Mouse (Mus musculus) adrenal gland (tissue): ENCODE results near the gene Dhx16.

Experiments
- intact Hi-C: fragments of 180-260 bp; cut with DNase I; formaldehyde crosslinking; loops from one replicate; pipeline ENCODE4 v1.15.1; 2025

The Dhx16 gene

DNA sequence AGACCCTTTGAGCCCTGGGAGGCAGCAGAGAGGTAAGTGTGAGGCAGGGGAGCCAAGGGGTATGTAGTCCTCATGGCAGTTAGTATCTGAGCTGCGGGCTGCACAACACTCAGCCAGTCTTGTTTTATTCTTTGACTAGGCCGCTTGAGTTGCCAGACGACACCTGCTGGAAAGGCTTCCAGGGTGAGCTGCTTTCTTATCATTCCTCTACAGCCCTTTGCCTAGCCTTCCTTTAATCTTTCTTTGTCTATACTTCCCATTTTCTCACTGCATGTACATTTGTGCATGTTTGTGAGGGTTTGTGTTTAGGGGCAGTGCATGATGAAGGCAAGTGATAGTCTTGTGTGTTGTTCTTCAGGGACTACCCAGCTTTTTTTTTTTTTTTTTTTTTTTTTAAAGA is 28.6 kb upstream of the Dhx16 start:
- intact Hi-C loops, result no loop called here

DNA sequence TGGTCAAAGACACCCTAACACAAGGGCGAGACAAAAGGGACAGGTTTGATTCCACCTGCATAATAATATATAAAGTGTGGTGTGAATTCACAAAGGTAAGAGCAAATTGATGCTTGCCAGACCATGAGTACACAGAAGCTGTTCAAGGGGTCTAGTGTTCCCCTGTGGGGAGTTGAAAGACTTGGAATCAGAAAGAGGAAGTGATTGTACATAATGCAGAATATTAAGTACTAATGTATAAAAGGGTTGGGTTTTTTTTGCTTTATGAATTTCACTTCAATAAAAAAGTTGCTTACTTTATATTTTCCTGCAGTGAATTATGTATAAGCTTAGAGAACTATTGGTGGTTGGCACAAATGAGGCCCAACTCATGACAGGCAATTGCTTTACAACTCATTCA is 20.2 kb upstream of the Dhx16 start:
- intact Hi-C loops, result no loop called here

DNA sequence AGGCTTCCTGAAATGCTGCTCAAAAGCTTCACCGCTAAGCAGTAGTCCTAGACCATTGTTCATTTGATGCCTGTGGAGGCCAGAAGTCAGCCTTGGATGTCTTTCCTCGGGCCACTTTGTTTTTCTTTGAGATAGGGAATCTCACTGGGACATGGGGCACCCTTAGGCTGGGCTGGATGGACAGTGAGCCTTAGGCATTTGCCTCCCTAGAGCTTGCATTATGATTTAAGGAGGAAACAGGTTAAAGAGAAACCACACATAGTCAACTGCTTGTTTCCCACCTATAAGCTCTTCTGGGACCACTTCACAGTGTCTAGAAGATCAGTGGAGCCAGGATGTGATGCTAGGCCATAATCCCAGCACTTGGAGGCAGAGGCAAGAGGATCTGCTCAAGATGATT is 19.8 kb upstream of the Dhx16 start:
- intact Hi-C loops, result no loop called here

DNA sequence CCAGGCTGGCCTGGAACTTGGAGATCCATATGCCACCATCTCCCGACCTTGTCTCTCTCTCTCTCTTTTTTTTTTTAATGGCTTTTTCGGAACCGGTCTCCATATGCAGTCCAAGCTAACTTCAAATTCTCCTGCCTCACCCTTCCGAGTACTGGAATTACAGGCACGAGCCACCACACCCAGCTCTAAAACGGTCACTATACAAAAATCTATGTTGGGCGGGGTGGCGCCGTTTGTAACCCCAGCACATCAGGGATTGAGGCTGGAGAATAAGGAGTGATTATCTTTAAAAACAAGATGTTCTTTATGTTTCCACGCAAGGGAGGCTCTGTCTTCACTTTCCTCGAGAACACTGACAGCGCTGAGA is 18.8 kb upstream of the Dhx16 start:
- intact Hi-C loops, result no loop called here

DNA sequence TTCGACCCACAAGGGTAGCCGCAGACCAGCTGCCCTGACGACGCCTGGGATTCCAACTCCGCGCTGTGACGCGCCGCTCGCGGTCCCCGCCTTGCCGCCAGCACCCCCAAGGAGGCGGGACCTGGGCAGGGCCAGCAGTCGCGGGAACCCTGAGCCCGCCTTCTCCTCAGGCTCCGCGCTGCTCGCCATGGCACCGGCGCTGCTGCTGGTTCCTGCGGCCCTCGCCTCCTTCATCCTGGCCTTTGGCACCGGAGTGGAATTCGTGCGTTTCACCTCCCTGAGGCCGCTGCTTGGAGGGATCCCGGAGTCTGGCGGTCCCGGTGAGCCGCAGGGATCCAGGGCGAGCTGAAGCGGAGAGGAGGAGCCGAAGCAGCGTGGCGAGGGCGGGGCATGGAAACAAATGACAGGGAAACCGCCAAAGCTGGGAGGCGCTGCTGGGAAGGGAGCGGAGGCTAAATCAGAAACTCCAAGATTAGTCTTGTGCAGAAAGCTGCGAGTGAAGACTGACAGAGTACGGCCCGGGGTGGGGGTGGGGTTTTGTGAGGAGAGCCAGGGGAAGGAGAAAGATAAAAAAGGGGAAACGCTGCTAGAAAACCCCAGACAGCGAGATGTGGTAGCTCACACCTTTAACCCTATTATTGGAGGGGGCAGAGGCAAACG is 18.3 kb upstream of the Dhx16 start, which contains the start of gene Nrm:
Nrm (plus strand) TSS at position 121 of the 660 bp plus-strand sequence.
- intact Hi-C loops, result no loop called here

DNA sequence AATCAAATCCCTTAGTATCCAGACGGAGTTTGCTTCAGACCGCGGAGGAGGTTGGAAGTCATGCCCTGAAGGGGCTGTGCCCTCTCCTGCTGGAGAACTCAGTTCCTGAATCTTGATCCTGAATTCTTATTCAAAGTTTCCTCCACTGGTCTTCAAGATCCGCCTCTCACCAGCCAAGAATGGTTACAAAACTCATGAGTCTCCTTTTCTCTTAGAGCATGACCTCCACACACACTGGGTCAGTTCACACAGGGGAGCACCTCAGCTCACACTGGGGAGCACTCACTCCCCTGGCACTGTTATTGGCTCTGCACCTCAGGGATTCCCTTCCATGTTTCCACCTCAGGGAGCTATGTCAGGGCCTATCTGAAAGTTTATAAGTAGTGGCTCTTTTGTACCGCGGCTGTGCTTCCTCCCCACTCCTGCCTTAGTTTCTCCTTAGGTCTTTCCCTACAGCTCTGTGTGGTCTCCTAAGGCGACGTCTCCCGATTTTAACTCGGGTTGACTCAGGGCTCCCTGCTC is 14.7 kb upstream of the Dhx16 start:
- intact Hi-C loops, result no loop called here

DNA sequence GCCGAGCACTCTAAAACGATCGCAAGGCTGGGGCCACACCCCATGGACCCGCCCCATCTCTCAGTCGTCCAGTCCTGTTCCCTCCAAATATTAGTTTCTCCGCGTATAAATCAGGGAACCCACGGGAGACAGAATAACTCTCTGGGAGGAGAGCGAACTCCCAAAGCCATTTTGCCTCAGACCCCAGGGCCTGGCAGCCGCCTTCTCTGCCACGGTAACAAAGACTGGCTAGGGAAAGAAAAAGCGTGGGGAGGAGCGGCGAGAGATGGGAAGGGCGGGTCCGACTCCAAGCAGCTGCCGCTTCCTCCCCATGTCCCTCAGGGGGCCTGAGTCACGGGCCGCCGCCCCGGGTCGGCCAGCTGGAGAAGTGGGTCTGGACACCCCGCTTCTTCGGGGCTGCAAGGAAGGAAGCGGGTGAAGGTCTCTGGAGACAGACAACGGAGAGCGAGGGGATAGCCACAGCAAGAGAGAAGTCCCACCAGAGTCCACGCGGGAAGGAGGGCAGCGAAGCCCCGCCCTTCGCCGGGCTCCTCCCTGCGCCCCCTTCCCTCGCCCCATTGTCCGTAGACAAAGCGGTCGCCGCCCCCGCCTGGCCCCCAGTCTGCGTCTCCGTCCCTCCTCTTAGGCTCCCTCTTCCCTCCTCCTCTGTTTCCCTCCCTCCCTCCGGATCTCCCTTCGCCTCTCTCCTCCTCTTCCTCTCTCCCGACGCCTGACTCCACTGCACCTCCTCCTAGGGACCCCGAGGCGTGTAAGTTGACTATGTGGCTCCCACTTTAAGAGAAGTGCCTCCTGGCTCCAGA is 13.9 kb upstream of the Dhx16 start, which contains the start of gene Ppp1r18:
Ppp1r18 (plus strand) TSS at position 113 of the 800 bp plus-strand sequence.
- intact Hi-C loops, result no loop called here

DNA sequence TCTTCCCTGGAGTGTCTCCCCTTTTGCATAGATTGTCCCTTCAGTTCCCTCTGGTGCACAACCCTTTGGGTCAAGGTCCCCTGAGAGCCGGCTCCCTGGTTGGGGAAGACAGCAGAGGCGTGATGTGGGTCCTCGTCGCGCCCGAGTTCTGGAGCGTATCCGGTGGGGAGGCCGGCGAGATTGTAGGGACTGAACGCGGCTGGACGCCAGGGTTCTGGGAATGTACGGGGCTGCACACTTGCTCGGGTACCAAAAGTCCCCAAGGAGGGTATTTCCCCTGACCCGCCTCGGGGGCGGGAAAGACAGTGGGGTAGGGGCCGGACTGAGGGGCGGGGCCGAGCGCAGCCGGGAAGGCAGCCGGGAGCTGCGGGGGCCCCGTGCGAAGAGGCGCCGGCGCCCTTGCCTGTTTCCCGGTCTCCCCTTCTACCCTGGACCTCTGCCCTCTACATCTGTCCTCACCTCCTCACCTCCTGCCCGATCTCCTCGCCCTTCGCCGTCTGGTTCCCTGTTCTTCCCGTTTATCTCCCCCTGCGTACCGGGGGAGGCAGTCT is 13.3 kb upstream of the Dhx16 start:
- intact Hi-C loops, result no loop called here

DNA sequence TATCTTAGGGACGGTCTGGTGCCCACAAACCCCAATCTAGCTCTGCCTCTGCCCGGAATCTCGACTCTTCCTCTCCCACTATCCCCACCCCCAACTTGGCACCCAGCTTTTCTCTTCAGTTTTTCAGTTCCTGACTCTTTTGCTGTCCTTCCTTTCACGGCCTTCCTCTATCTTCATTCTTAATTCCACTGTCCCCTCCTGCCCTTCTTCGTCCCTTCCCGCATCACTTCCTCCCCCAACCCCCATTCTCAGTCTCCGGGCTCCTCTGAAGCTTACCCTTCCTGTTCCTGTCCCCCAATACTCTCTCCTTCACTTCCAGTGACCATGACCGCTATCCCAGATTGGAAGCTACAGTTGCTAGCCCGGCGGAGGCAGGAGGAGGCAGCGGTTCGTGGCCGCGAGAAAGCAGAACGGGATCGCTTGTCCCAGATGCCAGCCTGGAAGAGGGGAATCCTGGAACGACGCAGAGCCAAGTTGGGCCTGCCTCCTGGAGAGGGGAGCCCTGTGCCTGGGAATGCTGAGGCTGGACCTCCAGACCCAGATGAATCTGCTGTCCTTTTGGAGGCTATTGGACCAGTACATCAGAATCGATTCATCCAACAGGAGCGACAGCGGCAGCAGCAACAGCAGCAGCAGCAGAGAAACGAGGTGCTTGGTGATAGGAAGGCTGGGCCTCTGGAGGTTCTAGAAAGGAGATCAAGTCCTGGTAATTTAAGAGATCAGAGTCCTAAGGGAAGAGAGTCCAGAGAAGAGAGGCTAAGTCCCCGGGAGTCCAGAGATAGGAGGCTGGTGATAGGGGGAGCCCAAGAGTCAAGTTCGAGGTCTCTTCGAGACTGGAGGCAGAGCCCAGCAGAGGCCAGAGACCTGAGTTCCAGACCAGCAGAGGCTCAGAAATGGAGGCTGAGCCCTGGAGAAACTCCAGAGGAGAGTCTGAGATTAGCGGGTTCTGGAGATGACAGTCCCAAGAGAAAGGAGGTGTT is 12.4 kb upstream of the Dhx16 start:
- intact Hi-C loops, result no loop called here

DNA sequence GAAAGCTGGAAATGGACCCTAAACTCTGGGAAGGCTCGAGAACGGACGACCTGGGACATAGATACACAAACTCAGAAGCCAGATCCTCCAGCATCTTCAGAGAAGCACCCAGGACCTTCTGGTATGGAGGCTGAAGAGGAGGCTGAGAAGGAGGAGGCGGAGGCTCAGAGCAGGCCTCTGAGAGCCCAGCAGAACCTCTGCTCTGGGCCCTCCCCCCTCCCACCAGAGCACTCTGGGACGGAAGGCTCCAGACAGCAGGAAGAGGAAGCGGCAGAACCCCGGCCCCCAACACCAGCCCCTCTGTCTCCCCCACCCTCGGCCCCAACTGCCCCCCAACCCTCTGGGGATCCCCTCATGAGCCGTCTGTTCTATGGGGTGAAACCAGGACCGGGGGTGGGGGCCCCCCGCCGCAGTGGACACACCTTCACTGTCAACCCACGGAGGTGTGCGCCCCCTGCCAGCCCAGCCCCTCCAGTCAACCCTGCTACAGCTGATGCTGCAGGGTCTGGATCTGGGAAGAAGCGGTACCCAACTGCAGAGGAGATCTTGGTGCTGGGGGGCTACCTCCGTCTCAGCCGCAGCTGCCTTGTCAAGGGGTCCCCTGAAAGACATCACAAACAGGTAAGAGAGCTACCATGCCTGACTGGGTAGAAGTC is 11.3 kb upstream of the Dhx16 start:
- intact Hi-C loops, result no loop called here

DNA sequence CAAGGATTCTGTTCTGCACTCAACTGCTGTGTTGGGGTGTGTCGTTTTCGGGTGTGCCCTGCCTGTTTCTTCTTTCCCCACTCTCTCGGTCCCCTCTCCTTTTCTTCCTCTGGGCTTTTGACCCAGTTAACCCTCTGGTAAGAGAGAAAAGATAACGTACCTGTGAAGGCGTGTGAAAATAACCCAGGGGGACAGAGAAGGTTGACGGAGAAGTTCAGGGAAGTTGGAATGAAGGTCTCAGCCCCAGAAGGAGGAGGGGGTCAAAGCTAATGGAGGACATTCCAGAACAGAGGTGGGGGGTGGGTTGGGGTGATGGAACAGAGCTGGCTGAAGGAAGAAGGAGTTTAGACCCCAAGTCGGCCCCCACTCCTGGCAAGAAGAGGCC is 10.7 kb upstream of the Dhx16 start:
- intact Hi-C loops, result no loop called here

DNA sequence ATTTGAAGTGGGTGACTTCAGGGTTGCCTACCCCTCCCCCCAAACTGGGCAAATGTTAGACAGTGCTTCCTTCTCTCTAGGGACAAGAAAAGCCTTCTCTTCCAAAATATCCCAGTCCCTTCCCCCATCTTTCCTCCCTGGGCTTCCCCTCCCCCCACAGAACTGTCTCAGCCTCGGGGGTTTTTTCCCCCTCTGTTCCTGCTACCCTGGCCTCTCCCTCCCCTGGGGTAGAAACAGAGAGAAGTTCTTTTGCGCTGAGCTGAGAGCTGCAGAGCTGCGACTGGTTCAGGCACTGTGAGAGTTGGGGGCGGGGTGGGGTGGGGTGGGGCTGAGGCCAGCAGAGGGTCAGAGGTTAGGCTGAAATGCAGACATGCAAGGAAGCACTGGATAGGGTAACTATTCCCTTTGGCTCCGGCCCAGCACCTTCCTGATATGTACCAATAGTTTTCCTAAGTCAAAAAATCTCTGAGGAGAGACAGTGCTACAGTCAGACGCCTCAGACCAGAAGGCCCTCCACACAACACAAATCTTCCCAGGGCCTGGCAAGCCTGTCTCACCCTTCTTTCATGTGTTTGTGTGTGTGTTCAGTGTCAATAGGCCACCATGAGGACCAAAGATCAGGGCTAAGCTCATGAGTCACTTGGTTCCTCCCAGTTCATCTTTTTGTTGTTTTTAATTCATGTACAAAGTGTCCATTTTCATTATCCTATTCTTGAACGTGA is 10.1 kb upstream of the Dhx16 start:
- intact Hi-C loops, result loop anchor here (5.0 kb wide), 2 partner anchors 38 to 132 kb away; no protein-coding TSS in a partner anchor

DNA sequence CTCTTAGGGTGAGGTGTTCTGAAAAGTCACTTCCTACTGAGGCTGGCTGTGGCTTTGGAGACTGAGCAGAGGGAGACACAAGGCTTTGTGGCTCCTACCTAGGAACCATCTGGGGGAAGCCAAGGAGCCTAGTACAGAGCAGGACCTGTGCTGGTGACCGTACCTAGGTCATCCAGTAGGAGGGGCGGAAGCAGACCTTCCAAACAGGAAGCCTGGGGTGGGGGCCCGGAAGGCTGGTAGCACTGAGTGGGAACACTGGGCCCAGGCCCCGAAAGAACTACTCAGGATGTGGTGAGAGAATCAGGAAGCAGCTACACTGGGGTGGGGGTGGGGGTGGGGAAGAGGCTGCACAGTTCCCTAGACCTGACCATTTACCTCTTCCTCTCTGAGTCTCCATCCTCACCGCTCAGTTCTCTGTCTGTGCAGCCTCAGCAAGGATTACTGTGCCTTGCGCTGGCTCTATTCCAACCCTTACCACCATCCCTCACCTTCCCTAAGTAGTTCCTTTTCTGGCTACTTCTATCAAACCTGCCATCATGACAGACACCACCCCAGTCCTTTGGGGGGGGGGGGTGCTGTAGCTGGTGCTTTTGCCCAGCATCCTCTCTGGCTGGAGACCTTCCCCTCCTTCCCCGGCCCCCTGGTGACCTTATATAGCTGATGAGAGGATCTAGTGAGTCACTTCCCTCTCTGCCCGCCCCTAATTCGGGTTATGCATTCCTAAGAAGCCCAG is 9.3 kb upstream of the Dhx16 start:
- intact Hi-C loops, result loop anchor here (5.0 kb wide), 2 partner anchors 37 to 133 kb away; no protein-coding TSS in a partner anchor

DNA sequence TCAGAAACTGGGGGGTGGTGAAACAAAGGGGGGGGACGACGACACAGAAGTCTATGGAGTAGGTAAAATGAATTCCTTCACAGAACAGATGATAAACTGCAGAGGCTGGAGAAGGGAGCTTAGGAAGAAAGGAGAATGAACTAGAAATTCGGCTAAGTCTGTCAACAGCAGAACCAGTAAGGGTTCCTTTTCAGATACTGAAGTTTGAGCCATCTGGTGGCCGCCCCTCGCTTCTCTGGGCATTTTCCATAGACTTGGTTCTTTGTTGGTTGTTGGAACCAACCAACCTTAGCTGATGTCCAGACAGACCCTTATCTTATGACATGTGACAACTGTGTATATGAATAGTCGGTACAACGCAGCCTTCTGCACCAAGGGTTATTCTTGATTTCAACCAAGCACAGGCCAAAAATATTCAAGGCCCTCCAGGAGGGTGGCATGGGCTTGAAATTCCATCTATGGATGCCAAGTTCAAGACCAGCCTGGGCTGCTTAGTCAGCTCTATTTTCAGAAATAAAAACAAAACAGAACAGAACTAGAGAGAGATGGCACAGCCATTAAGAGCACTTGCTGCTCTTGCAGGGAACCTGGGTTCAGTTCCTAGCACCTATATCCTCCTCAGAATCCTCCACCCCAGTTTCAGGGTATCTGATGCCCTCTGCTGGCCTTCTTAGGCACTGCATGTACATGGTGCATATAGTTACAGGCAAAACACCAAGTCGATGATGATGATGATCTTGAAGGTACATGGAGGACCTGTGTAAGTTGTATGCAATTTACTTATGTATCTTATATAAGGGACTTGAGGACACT is 8.5 kb upstream of the Dhx16 start:
- intact Hi-C loops, result loop anchor here (5.0 kb wide), 2 partner anchors 36 to 134 kb away; no protein-coding TSS in a partner anchor

DNA sequence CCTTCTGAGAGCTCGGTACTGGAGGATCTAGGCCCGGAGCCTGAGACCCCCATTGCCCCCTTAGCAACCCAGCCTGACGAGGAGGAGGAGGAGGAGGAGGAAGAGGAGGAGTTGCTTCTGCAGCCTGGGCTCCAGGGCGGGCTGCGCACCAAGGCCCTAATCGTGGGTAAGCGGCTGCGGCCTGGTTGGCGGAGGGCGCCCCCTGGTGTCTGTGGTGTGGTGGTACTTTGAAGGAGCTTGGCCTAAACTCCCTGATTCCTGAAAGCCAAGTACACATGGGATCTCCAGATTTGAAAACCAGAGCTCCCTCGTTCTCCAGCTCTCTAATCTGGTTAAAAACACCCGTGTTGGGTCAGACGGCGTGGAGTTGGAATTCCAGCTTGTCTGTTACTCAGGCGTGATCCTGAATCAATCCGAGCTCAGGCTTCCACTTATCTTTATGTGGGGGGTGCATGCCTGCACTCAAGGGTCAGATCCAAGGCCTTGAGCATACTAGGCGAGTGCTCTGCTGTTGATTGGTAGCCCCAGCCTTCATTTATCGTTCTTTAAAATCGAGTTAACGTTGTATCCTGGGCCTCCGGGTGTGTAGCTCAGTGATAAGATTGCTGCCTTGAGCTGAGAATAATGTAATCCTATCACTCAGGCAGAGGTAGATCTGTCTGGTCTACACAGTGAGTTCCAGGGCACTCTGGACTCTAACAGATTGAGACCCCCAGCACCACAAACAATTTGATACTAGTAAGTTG is 5.7 kb upstream of the Dhx16 start:
- intact Hi-C loops, result loop anchor here (2.0 to 5.0 kb wide), 4 partner anchors 33 to 137 kb away; no protein-coding TSS in a partner anchor

DNA sequence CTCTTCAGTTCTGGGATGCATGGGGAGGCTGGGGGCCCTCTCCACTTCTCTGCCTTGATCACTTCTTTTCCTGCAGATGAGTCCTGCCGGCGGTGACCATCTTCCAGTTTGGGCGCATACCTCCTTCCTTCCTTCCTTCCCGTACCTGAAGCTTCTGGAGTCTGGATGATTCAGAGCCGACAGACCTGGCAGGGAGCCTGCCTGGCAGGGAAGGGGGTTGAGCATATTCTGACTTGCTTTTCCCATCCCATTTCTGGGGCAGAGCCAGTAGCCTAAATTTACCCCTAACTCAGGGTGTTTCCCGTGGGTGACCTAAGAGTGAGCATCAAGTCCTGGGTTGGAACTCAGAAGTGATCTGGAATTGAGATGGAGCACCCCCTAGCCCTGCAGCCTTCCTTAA is 4.9 kb upstream of the Dhx16 start:
- intact Hi-C loops, result loop anchor here (2.0 to 5.0 kb wide), 3 partner anchors 33 to 137 kb away; no protein-coding TSS in a partner anchor

DNA sequence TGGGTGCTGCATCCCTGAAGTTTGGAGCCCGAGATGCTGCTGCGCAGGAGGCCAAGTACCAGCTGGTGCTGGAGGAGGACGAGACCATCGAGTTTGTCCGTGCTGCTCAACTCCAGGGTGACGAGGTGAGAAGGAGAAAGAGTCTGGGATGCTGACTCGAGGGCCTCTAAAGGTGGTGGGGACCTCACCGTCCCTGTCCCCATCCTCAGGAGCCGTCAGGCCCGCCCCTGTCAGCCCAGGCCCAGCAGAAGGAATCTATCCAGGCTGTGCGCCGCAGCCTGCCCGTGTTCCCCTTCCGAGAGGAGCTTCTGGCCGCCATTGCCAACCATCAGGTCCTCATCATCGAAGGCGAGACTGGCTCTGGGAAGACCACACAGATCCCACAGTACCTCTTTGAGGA is 3.3 kb downstream of the Dhx16 start:
- intact Hi-C loops, result no loop called here
